Mouse (Mus musculus) limb, embryonic 13.5 days (tissue): ENCODE results near the gene Gpr153. TPM values are rescaled to one million over a fixed set of nuclear protein-coding genes. Genes with fewer than 3 reads are reported as not detected.
A peak's percentile ranks its signal among the peaks of the same experiment; 100 is the strongest.

ENCODE experiments used
- ATAC-seq: fragments of 200-750 bp; cut with Nextera tagmentation; 2 replicates; pipeline ENCODE4 v1.8.0; 2017; ENCODE audit warnings: low read depth, moderate number of reproducible peaks, moderate TSS enrichment; ENCODE audit not compliant: low FRiP score
- H3K27ac ChIP-seq: fragments of 300-500 bp; sonication (generic); 2 replicates; pipeline ENCODE4 v1.5.1; 2015; ENCODE audit warnings: inconsistent platforms, mild to moderate bottlenecking, moderate library complexity
- H3K27me3 ChIP-seq: fragments of 300-500 bp; sonication (generic); 2 replicates; pipeline ENCODE4 v1.6.1; 2015; ENCODE audit warnings: mild to moderate bottlenecking, inconsistent platforms
- H3K36me3 ChIP-seq: fragments of 300-500 bp; sonication (generic); 2 replicates; pipeline ENCODE4 v1.6.1; 2015; ENCODE audit warnings: inconsistent platforms, mild to moderate bottlenecking, moderate library complexity
- H3K4me1 ChIP-seq: fragments of 300-500 bp; sonication (generic); 2 replicates; pipeline ENCODE4 v1.6.1; 2015; ENCODE audit warnings: inconsistent platforms
- H3K4me2 ChIP-seq: fragments of 300-500 bp; sonication (generic); replicated peaks from 2 replicates; pipeline ENCODE4 v1.6.1; 2015; ENCODE audit warnings: inconsistent platforms, mild to moderate bottlenecking, moderate library complexity
- H3K4me3 ChIP-seq: fragments of 300-500 bp; sonication (generic); 2 replicates; pipeline ENCODE4 v1.5.1; 2015; ENCODE audit warnings: moderate library complexity, mild to moderate bottlenecking, inconsistent platforms
- H3K9ac ChIP-seq: fragments of 300-500 bp; sonication (generic); 2 replicates; pipeline ENCODE4 v1.6.1; 2015; ENCODE audit warnings: mild to moderate bottlenecking, inconsistent platforms
- H3K9me3 ChIP-seq: fragments of 300-500 bp; sonication (generic); 2 replicates; pipeline ENCODE4 v1.6.1; 2016; ENCODE audit warnings: inconsistent platforms
- WGBS: fragments of 180-500 bp; shearing (Covaris S2); methylation state at CpG from one replicate; pipeline ENCODE4 v1.1.7; 2015; 5-methylcytosine and 5-hydroxymethylcytosine counted together
- polyA plus RNA-seq: library from polyadenylated mRNA; unstranded; fragments of >200 nt; fragmentation: Nextera tagmentation; extraction: Ambion mirVana; gene quantifications from 2 replicates; pipeline ENCODE4 v1.2.1, GENCODE M21; 2015

Gpr153 gene
- polyA plus RNA-seq, 1 experiment from 2014 or later = 10.6 TPM

DNA sequence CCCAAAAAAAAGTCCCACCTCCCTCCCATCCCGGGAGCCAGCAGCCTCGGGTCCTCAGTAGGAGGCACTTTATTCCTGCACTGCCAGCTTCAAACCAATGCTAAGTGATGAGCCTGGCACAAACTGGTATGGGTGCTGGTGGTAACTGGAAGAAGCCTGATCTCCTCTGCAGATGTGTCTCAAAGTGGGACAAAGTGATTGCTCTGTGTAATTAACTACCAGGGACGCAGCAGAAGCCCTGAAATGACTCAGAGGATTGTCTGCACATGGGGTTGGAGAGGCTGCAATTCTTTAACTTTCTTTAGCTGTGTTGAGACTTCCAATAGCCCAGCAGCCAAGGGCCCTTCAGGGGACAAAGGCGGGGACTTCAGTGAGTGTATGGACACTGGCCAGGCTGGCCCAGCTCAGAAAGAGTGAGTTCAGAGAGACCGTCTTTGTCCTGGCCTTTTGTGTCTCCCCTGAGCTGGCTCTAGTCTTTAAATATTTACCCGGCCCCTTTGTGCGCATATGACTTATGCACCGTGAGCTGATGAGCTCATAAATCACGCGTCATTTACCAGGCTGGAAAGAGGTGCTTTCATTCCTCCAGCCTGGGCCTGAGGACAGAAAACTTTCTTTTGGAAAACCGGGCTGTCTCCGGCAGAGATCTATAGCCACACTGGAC lies 18.2 kb downstream of the Gpr153 start:
- 22% methylated on average over 12 of the region's 12 CpGs for WGBS
- Histone ChIP-seq H3K36me3 (no peaks in the 10 kb centered on the region), H3K4me2 (no peak overlapping the region), H3K4me3 (no peak overlapping the region), H3K9me3 (no peaks in the 10 kb centered on the region), H3K27ac (no peak overlapping the region), H3K27me3 (peaks cover 81% of the 10 kb centered on the region), H3K4me1 (peaks cover 17% of the 10 kb centered on the region), H3K9ac (no peak overlapping the region)
- ATAC-seq = no peak

DNA sequence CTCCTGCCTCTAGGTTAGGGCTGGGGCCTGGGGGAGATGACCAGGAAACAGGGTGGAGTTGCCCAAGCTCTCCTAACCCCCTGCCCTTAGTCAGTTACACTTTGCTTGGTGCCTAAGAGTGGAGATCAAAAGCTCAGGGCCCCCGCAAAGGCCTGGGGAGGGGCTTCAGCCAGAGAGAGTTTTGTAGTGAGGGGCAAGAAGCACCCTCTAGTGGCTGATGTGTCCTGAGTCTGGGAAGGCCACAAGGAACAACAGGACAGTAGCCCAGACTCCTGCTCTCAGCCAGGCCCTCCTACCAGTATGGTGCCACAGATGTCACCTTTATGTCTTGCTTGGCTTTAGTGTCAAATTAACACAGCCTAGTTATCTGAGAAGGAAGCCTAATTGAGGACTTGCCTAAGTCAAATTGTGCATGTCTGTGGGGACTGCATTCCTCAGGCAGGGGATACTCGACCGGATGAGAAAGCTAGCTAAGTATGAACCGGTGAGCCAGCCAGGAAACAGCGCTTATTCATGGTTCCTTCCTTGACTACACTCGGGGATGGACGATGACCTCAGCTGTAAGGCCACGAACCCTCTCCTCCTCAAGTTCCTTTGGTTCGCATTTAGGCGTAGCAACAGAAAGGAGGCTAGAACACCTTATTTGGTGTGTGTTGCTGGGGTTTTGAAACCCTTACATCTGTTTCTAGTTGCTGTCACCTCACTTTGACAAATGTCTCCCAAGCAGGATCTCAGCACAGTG lies 20.3 kb downstream of the Gpr153 start:
- H3K4me3 ChIP-seq = no peak overlapping the region
- no peak overlapping the region for H3K4me2 ChIP-seq
- no peak overlapping the region for H3K9ac ChIP-seq
- no peaks in the 10 kb centered on the region for H3K9me3 ChIP-seq
- no peak for ATAC-seq
- H3K4me1 ChIP-seq = peaks cover 30% of the 10 kb centered on the region
- 35% methylated on average over 10 of the region's 10 CpGs for WGBS
- H3K36me3 ChIP-seq = peaks cover under 1% of the 10 kb centered on the region; the same call in 1 of the 2 replicates
- H3K27ac ChIP-seq = no peak overlapping the region
- H3K27me3 ChIP-seq = peaks cover 64% of the 10 kb centered on the region

DNA sequence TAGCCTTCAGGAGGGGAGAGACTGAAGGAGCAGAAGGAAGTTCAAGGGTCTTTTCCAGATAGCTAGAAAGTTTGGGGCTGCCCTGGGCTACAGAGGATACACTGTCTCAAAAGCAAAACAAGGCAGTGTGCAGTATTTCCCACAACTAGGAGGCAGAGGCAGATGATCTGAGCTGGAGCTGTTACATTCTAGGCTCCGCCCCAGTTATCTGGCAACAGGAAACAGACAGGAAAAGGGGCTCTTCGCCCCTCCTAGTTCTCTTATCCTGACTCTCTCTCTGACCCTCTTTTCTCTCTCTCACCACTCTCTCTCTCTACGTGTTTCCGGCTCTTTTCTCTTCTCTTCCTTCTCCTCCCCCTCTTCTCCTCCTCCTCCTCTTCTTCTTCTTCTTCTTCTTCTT lies 21.9 kb downstream of the Gpr153 start:
- 51% methylated on average over 4 of the region's 4 CpGs for WGBS
- H3K27me3 ChIP-seq = peaks cover 49% of the 10 kb centered on the region
- peaks cover 16% of the 10 kb centered on the region for H3K36me3 ChIP-seq
- no peak overlapping the region for H3K9ac ChIP-seq
- no peaks in the 10 kb centered on the region for H3K9me3 ChIP-seq
- no peak overlapping the region for H3K4me2 ChIP-seq
- peaks cover 19% of the 10 kb centered on the region for H3K4me1 ChIP-seq
- ATAC-seq = no peak
- no peak overlapping the region for H3K4me3 ChIP-seq
- H3K27ac ChIP-seq = no peak overlapping the region

DNA sequence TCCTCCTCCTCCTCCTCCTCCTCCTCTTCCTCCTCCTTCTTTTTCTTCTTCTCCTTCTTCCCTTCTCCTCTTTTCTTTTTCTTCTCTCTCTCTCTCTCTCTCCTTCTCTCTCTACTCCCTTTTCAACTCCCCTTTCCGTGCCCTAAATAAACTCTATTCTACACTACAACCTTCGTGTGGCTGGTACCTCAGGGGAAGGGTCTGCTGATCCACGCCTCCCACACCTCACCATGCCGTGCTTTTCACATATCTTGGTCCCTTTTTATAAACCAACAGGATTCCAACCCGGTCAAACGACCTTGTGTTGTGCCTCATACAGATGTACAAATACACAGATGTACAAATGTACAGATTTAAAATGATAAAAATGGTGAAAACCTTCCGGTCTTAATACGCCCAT lies 22.3 kb downstream of the Gpr153 start:
- Histone ChIP-seq H3K9ac (peak overlapping the region; percentile 65), H3K4me3 (peak overlapping the region; percentile 99), H3K9me3 (no peaks in the 10 kb centered on the region), H3K36me3 (peaks cover 20% of the 10 kb centered on the region), H3K4me1 (peaks cover 16% of the 10 kb centered on the region), H3K4me2 (peak overlapping the region; percentile 66), H3K27me3 (peaks cover 45% of the 10 kb centered on the region), H3K27ac (0 out of 2 replicates have a peak overlapping the region, but pooled peaks have one; percentile 52)
- 18% methylated on average over 8 of the region's 8 CpGs for WGBS
- no peak for ATAC-seq

DNA sequence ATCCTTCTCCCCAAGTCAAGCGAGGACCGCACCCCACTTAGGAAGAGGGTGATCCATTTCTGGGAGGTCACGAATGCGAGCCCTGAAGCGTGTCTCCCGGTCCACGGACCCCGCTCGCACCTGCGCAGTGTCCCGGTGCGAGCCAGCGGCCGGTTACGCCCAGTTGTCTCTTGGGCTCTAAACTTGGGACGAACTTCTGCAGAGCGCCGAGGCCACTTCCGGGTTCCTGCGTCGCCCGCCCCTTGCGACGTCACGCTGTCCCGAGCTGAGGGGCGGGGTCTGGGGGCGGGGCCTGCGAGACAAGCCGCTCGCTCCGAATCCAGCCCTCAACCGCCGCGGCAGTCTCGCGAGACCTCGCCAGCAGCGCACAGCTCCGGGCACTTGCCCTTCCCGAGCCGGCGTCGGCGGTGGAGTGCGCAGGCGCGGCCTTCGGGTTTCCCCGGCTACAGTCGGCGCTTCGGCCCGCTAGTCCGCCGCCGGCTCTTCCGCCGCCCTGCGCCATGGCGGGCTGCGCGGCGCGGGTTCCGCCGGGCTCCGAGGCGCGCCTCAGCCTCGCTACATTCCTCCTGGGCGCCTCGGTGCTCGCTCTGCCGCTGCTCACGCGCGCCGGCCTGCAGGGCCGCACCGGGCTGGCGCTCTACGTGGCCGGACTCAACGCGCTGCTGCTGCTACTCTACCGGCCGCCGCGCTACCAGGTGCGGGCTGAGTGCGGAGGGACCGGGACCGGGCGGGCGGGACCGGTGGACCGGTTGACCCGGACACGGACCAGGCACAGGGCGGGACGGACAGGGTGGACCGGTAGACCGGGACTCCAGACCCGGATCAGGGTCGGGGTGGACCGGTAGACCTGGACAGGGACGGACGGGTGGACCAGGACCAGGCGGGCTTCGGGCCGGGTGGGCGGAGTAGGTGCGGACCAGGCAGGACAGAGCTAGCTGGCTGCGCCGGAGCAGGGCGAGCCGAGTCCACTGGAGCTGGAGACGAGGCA lies 23.1 kb downstream of the Gpr153 start, which contains the start of gene Icmt:
Gene Icmt, plus strand, starts transcription at position 354 of the 988 bp plus-strand sequence.
- H3K27me3 ChIP-seq = peaks cover 37% of the 10 kb centered on the region
- peaks cover 28% of the 10 kb centered on the region for H3K36me3 ChIP-seq
- WGBS = under 1% methylated on average over 119 of the region's 119 CpGs
- H3K27ac ChIP-seq = peak within 1 kb of the TSS; percentile 58; the same call in 1 of the 2 replicates
- H3K4me3 ChIP-seq = peak within 1 kb of the TSS; percentile 99
- peak; percentile 96 for ATAC-seq
- H3K4me1 ChIP-seq = peaks cover 16% of the 10 kb centered on the region
- peak within 1 kb of the TSS; percentile 97 for H3K9ac ChIP-seq
- peak within 1 kb of the TSS; percentile 95 for H3K4me2 ChIP-seq
- H3K9me3 ChIP-seq = no peaks in the 10 kb centered on the region

DNA sequence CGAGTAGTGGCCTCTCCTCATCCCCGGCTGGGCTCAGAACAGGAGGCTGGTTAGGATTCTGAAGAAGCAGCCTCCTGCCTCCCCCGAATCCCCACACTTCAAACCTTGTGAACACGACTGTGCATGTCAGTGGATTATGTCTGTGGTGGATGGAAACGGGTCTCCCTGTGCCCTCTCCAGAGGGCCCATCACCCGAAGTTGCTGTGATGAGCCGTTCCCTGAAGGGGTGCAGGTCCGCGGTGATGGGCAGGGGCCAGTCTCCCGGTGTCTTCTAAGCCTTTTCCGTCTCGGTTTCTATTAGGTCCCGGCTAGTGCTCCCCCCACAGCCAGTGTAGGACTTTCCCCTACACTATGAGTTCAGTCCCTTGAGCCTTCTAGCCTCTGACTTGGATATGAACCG lies 24.8 kb downstream of the Gpr153 start:
- Histone ChIP-seq H3K4me3 (peak overlapping the region; percentile 99; the same call in 1 of the 2 replicates), H3K9ac (peak overlapping the region; percentile 97)

DNA sequence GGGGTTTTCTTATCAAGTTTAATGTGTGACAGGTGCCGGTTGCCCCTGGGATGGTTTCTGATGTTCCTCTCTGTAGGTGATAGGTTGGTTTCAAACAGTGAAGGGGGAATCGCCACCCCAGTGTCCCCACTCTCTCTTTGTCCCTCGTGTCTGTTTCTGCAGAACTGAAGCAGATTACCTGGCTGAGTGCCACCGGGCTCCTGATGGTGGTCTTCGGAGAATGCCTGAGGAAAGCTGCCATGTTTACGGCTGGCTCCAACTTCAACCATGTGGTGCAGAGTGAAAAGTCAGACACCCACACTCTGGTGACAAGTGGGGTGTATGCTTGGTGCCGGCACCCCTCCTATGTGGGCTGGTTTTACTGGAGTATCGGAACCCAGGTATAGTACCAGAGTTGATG lies 26.3 kb downstream of the Gpr153 start:
- H3K9me3 ChIP-seq = no peaks in the 10 kb centered on the region
- no peak overlapping the region for H3K4me3 ChIP-seq
- H3K36me3 ChIP-seq = peaks cover 60% of the 10 kb centered on the region
- no peak for ATAC-seq
- no peak overlapping the region for H3K27ac ChIP-seq
- no peak overlapping the region for H3K9ac ChIP-seq
- WGBS = 93% methylated on average over 8 of the region's 8 CpGs
- H3K27me3 ChIP-seq = peaks cover 7% of the 10 kb centered on the region
- H3K4me1 ChIP-seq = peaks cover 16% of the 10 kb centered on the region
- no peak overlapping the region for H3K4me2 ChIP-seq

More for the DNA sequence above, 24.8 kb downstream of the Gpr153 start:
- no peak for ATAC-seq
- H3K4me1 ChIP-seq = peaks cover 16% of the 10 kb centered on the region
- H3K4me2 ChIP-seq = peak overlapping the region; percentile 95
- H3K36me3 ChIP-seq = peaks cover 45% of the 10 kb centered on the region
- H3K9me3 ChIP-seq = no peaks in the 10 kb centered on the region
- peaks cover 20% of the 10 kb centered on the region for H3K27me3 ChIP-seq
- H3K27ac ChIP-seq = no peak overlapping the region
- WGBS = 86% methylated on average over 14 of the region's 14 CpGs

DNA sequence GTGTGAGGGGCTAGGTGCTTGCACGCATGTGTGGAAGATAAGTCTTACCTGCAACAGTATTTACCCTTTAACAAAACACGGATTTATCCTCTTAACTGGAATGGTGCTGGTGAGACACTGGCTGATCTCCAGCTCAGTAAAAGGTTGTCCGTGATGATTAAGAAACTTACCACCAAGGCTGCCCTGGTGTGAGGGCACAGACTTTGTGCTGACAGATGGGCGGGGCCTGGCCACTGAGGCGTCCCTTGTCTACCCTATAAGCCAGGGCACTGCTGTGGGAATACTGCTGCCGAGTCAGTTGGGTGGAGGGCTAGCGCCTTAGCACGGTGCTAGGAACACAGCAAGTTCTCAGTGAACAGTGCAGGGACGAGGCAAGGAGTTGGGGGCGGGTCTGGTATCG lies 28.0 kb downstream of the Gpr153 start:
- H3K27ac ChIP-seq = no peak overlapping the region

DNA sequence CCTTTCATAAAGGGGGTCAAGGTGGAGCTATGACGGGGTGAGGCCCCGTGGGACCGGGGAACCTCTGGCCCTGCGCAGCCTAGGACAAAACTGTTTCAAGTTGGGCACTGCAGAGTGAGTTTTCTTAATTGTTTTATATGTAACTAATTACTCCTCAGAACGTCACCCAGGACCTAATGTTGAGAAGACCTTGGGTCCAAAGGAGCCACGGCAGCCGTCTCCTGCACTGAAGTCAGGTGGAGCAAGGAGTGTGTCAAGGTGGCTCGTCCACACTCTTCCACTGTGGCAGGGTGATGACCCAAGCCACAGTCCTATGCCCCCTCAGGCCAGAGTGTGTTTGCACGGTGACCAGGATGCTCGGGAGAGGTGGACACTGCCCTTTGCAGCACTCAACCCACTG lies 29.1 kb downstream of the Gpr153 start:
- H3K4me1 ChIP-seq = peaks cover 8% of the 10 kb centered on the region
- H3K4me3 ChIP-seq = no peak overlapping the region
- H3K9ac ChIP-seq = no peak overlapping the region
- no peak overlapping the region for H3K4me2 ChIP-seq
- peaks cover 80% of the 10 kb centered on the region for H3K36me3 ChIP-seq
- WGBS = 89% methylated on average over 10 of the region's 10 CpGs
- no peaks in the 10 kb centered on the region for H3K27me3 ChIP-seq
- no peak for ATAC-seq
- no peaks in the 10 kb centered on the region for H3K9me3 ChIP-seq
- H3K27ac ChIP-seq = no peak overlapping the region

More for the DNA sequence above, 28.0 kb downstream of the Gpr153 start:
- no peak overlapping the region for H3K9ac ChIP-seq
- H3K27me3 ChIP-seq = no peaks in the 10 kb centered on the region
- H3K4me1 ChIP-seq = peaks cover 13% of the 10 kb centered on the region
- no peak overlapping the region for H3K4me2 ChIP-seq
- WGBS = 81% methylated on average over 11 of the region's 11 CpGs
- H3K36me3 ChIP-seq = peaks cover 72% of the 10 kb centered on the region
- H3K4me3 ChIP-seq = no peak overlapping the region
- no peak for ATAC-seq
- H3K9me3 ChIP-seq = no peaks in the 10 kb centered on the region

DNA sequence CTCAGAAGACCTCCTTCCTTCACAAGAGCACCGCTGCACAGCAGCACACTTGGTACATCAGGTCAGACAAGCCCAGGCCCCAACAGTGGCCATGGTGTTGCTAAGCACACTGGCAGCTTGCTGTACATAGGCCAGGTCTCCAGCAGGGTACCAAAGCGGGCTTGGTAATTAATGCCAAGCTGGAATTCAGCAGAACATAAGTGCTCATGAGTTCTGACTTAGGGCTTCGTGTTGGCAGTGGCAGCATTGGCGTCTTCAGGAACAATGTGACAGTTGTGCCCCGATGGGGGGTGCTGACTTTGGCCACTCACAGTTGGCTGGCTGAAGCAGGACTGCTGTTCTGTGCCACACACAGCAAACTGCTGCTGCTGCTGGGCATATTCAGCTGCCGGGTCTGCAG lies 30.7 kb downstream of the Gpr153 start:
- Histone ChIP-seq H3K27ac (no peak overlapping the region), H3K9me3 (no peaks in the 10 kb centered on the region), H3K4me3 (no peak overlapping the region), H3K27me3 (peaks cover 3% of the 10 kb centered on the region; the same call in 1 of the 2 replicates), H3K36me3 (peaks cover 85% of the 10 kb centered on the region), H3K4me2 (no peak overlapping the region), H3K4me1 (no peaks in the 10 kb centered on the region), H3K9ac (no peak overlapping the region)
- WGBS = 92% methylated on average over 6 of the region's 6 CpGs
- ATAC-seq = no peak

DNA sequence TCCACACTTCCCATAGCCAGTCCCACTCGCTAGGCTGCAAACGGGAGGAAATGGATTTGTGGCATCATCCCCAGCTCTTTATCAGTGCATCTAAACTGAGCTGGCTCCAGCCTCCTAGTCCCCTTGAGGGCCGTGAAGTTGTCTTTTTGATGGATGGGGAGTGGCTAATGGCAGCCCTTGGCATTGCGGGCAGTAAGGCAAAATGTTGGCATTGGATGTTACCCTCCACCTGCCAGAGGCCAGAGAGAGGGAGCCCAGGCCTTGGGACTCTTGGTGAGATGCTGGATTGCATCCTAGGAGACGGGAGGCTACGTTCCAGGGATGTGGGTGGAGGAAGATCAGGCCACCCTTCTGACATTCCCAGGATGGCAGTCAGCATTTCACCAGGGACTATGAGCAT lies 32.0 kb downstream of the Gpr153 start:
- 70% methylated on average over 6 of the region's 6 CpGs for WGBS
- no peak overlapping the region for H3K27ac ChIP-seq
- H3K9ac ChIP-seq = peak overlapping the region; percentile 13; the same call in 1 of the 2 replicates

More for the DNA sequence above, 32.0 kb downstream of the Gpr153 start:
- Histone ChIP-seq H3K4me3 (no peak overlapping the region), H3K36me3 (peaks cover 72% of the 10 kb centered on the region), H3K4me2 (no peak overlapping the region), H3K9me3 (no peaks in the 10 kb centered on the region), H3K4me1 (no peaks in the 10 kb centered on the region), H3K27me3 (peaks cover 16% of the 10 kb centered on the region)
- ATAC-seq = no peak
